Mouse (Mus musculus) embryonic facial prominence, embryonic 14.5 days (tissue): ENCODE data around the gene Stt3a. TPM values are rescaled to one million over a fixed set of nuclear protein-coding genes. Genes with fewer than 3 reads are reported as not detected.
A peak's percentile ranks its signal among the peaks of the same experiment; 100 is the strongest.

Source experiments
- ATAC-seq: fragments of 200-750 bp; cut with Nextera tagmentation; 2 replicates; pipeline ENCODE4 v1.8.0; 2017; ENCODE audit warnings: low read depth, moderate number of reproducible peaks, moderate TSS enrichment
- DNase-seq: peaks from one replicate; pipeline ENCODE4 v3.0.0-alpha.2; 2015; ENCODE audit warnings: low spot score
- H3K27ac ChIP-seq: fragments of 300-500 bp; sonication (generic); replicated peaks from 2 replicates; pipeline ENCODE4 v1.5.1; 2014; ENCODE audit warnings: low read depth, mild to moderate bottlenecking, low read length, moderate library complexity
- H3K27me3 ChIP-seq: fragments of 300-500 bp; sonication (generic); replicated peaks from 2 replicates; pipeline ENCODE4 v1.6.1; 2014; ENCODE audit warnings: low read length; ENCODE audit not compliant: control insufficient read depth, insufficient read depth
- H3K36me3 ChIP-seq: fragments of 300-500 bp; sonication (generic); 2 replicates; pipeline ENCODE4 v1.6.1; 2014; ENCODE audit warnings: low read length, mixed read lengths; ENCODE audit not compliant: control insufficient read depth, insufficient read depth
- H3K4me1 ChIP-seq: fragments of 300-500 bp; sonication (generic); 2 replicates; pipeline ENCODE4 v1.6.1; 2014; ENCODE audit warnings: antibody characterized with exemption, low read length; ENCODE audit not compliant: control insufficient read depth, insufficient read depth
- H3K4me2 ChIP-seq: fragments of 300-500 bp; sonication (generic); 2 replicates; pipeline ENCODE4 v1.6.1; 2014; ENCODE audit warnings: low read depth, mild to moderate bottlenecking, low read length, moderate library complexity, mixed read lengths
- H3K4me3 ChIP-seq: fragments of 300-500 bp; sonication (generic); 2 replicates; pipeline ENCODE4 v1.5.1; 2014; ENCODE audit warnings: low read depth, mild to moderate bottlenecking, low read length
- H3K9ac ChIP-seq: fragments of 300-500 bp; sonication (generic); 2 replicates; pipeline ENCODE4 v1.6.1; 2014; ENCODE audit warnings: low read depth, mild to moderate bottlenecking, low read length, moderate library complexity, mixed read lengths
- H3K9me3 ChIP-seq: fragments of 300-500 bp; sonication (generic); 2 replicates; pipeline ENCODE4 v1.6.1; 2016; ENCODE audit warnings: low read length; ENCODE audit not compliant: control insufficient read depth
- WGBS: fragments of 180-500 bp; shearing (Covaris S2); extraction: QIAGEN DNeasy Blood & Tissue Kit; methylation state at CpG from one replicate; pipeline ENCODE4 v1.1.7; 2014; 5-methylcytosine and 5-hydroxymethylcytosine counted together
- polyA plus RNA-seq: library from polyadenylated mRNA; unstranded; fragments of >200 nt; fragmentation: Nextera tagmentation; extraction: Ambion mirVana; gene quantifications from 2 replicates; pipeline ENCODE4 v1.2.1, GENCODE M21; 2014

Stt3a gene
- polyA plus RNA-seq, 1 experiment from 2014 or later, result 249 TPM

GRCm38 (mm10) chr9:36687329-36687728, 80.2 kb downstream of the Stt3a start:
- H3K36me3 ChIP-seq, result no peaks in the 10 kb centered on the region
- no peaks in the 10 kb centered on the region for H3K4me1 ChIP-seq
- no peak overlapping the region for H3K4me2 ChIP-seq
- H3K9ac ChIP-seq, result no peak overlapping the region
- no peaks in the 10 kb centered on the region for H3K27me3 ChIP-seq
- no peaks in the 10 kb centered on the region for H3K9me3 ChIP-seq
- DNase-seq (peak; percentile 17), ATAC-seq (no peak)
- H3K27ac ChIP-seq, result no peak overlapping the region
- H3K4me3 ChIP-seq, result no peak overlapping the region

- no peak overlapping the region for H3K27ac ChIP-seq
- H3K9ac ChIP-seq, result no peak overlapping the region
- H3K36me3 ChIP-seq, result no peaks in the 10 kb centered on the region
- WGBS, result 57% methylated on average over 2 of the region's 2 CpGs
- no peaks in the 10 kb centered on the region for H3K4me1 ChIP-seq
- H3K27me3 ChIP-seq, result no peaks in the 10 kb centered on the region
- H3K4me3 ChIP-seq, result no peak overlapping the region
- DNase-seq (peak; percentile 45), ATAC-seq (peak; percentile 85)
- H3K9me3 ChIP-seq, result no peaks in the 10 kb centered on the region
- no peak overlapping the region for H3K4me2 ChIP-seq
Measured at GRCm38 (mm10) chr9:36681424-36681823, 86.1 kb downstream of the Stt3a start.

Other genes starting within 250 kb of the Stt3a start
- not detected in 2 replicates for gene Gm5615, start 225.7 kb downstream of the Stt3a start, polyA plus RNA-seq
- not detected in 2 replicates for gene Gm17689, start 185.0 kb downstream of the Stt3a start, polyA plus RNA-seq
- not detected in 2 replicates for gene A630095E13Rik, start 124.3 kb downstream of the Stt3a start, polyA plus RNA-seq
- not detected in 2 replicates for gene Acrv1, start 74.5 kb downstream of the Stt3a start, polyA plus RNA-seq
- 29.8 and 33.0 TPM in 2 replicates for gene Chek1, start 40.6 kb downstream of the Stt3a start, polyA plus RNA-seq
- 51.5 and 60.7 TPM in 2 replicates for gene Ei24, start 29.7 kb upstream of the Stt3a start, polyA plus RNA-seq
- 47.7 and 54.8 TPM in 2 replicates for gene Fez1, start 54.2 kb upstream of the Stt3a start, polyA plus RNA-seq